Mouse (Mus musculus): ENCODE results near the gene Meis2. TPM values are rescaled to one million over a fixed set of nuclear protein-coding genes. Genes with fewer than 3 reads are reported as not detected.

The Meis2 gene
- polyA plus RNA-seq, 1 experiment from 2014 or later = 52.8 TPM

DNA sequence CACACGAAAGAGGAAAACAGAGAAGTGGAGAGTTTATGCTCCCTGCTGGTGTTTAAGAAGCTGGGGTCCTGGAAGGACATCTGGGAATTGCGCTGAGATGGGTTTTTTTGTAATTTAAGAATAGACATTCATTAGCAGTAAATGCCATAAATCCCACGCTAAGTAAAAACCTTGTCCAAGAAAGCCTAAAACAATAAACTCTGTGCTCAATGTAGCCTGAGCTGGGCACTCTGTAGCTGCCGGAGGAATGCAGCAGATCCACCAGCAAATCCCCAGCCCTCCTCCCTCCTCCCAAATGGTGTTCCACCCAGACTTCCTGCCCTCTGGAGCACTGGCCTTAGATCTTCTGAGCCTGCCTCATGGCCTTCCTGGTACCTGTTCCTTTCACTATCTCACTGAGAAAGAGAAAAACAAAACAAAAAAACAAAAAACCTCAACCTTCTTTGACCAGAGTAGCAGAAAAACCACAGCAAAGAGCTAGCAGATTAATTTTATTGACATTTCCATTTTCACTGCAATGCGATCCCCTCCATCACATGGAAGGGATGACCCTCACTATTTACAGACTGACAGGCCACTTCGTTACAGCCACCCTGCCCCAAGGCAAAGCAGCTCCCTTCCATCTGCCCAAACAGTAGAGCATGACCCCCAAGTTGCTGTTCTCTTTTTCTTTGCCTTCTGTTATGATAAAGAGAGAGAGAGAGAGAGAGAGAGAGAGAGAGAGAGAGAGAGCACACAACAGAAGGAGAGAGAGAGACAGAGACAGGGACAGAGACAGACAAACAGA lies 64.1 kb downstream of the Meis2 start:
- Histone ChIP-seq H3K27me3 (ENCODE audit: insufficient read depth, low read length) (no peaks in the 10 kb centered on the region), H3K36me3 (ENCODE audit: insufficient read depth, low read length) (0 out of 2 replicates have a peak, but pooled peaks cover 14% of the 10 kb centered on the region), H3K4me3 (replicated peaks; ENCODE audit: low read depth, low read length) (no peak overlapping the region), H3K4me2 (ENCODE audit: low read length) (no peak overlapping the region), H3K27ac (no peak overlapping the region), H3K9me3 (replicated peaks; ENCODE audit: low read length) (no peaks in the 10 kb centered on the region), H3K9ac (ENCODE audit: low read depth, low read length) (no peak overlapping the region), H3K4me1 (replicated peaks; ENCODE audit: insufficient read depth, low read length) (0 out of 2 replicates have a peak, but pooled peaks cover 8% of the 10 kb centered on the region)
- peak; percentile 84 for DNase-seq (ENCODE audit: low spot score)
- 13% methylated on average over 6 of the region's 6 CpGs for WGBS
- no peak for TF ChIP-seq CTCF (IDR thresholded peaks at IDR 0.05; ENCODE audit: low read depth)
- no peak; the same call in 1 of the 2 replicates for ATAC-seq (replicated peaks; ENCODE audit: low FRiP score, low read depth)

DNA sequence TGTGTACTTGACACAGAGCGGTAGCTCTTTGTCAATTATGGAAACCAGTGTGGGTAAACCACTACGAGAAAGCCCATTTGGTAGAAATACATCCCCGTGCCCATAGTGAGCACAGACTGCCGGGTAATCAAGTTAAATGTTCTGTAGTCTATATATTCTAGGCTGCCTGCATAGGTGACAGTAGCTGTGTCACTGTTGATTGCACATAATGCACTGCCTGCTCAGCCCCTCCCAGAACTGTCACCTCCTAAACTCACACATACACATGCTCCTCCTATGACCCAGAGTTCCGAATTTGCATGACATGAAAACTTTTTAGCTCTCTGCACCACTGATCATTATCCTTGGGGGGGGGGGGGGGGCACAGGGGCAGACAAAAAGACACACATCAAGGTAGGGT lies 65.1 kb downstream of the Meis2 start:
- no peak overlapping the region for H3K9ac ChIP-seq (ENCODE audit: low read depth, low read length)
- DNase-seq (ENCODE audit: low spot score) = no peak
- no peak overlapping the region for H3K4me3 ChIP-seq (replicated peaks; ENCODE audit: low read depth, low read length)
- no peaks in the 10 kb centered on the region for H3K27me3 ChIP-seq (ENCODE audit: insufficient read depth, low read length)
- H3K27ac ChIP-seq = no peak overlapping the region
- H3K36me3 ChIP-seq (ENCODE audit: insufficient read depth, low read length) = 0 out of 2 replicates have a peak, but pooled peaks cover 14% of the 10 kb centered on the region
- H3K4me2 ChIP-seq (ENCODE audit: low read length) = no peak overlapping the region
- no peak for TF ChIP-seq CTCF (IDR thresholded peaks at IDR 0.05; ENCODE audit: low read depth)
- ATAC-seq (replicated peaks; ENCODE audit: low FRiP score, low read depth) = 0 out of 2 replicates have a peak, but pooled peaks have one; percentile 69
- 0 out of 2 replicates have a peak, but pooled peaks cover 8% of the 10 kb centered on the region for H3K4me1 ChIP-seq (replicated peaks; ENCODE audit: insufficient read depth, low read length)
- 55% methylated on average over 5 of the region's 5 CpGs for WGBS
- no peaks in the 10 kb centered on the region for H3K9me3 ChIP-seq (replicated peaks; ENCODE audit: low read length)

DNA sequence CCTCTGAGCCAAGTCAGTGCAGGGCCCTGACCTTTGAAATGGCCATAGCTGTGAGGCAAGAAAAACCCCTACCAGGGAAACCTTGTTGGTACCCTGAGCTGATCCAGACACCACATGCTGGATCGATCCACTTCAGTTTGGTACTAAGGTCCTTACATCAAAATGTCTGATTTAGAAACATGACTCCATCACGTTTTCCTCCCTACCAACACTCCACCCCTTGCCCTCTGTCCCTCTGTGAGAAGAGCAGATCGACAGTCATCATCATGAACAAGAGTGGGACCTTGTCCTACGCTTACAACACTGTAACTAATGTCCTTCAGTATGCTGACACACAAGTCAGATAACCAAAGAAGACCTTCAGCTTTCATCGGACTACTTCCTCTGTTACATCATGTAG lies 66.8 kb downstream of the Meis2 start:
- no peaks in the 10 kb centered on the region for H3K9me3 ChIP-seq (replicated peaks; ENCODE audit: low read length)
- H3K36me3 ChIP-seq (ENCODE audit: insufficient read depth, low read length) = 0 out of 2 replicates have a peak, but pooled peaks cover 14% of the 10 kb centered on the region
- TF ChIP-seq CTCF (IDR thresholded peaks at IDR 0.05; ENCODE audit: low read depth) = no peak

DNA sequence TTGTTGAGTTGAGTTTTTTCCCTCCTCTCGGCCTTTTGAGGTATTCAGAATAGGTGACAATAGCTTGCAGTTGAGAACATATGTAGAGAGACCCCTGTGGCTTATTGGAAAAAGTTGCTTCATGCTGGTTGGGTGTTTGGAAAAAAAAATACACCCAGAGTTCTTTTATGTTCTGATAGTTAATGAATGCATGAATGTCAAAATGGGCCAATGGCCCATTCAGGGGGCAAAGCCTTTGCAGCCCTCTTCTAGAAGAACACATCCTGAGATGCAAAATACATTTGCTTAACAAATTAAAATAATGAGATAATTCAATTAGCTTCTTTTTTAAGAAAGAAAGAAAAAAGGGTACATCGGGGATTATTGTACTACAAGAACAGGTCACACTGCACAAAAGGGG lies 69.2 kb downstream of the Meis2 start:
- H3K27me3 ChIP-seq (ENCODE audit: insufficient read depth, low read length) = no peaks in the 10 kb centered on the region
- 0 out of 2 replicates have a peak, but pooled peaks cover 13% of the 10 kb centered on the region for H3K4me1 ChIP-seq (replicated peaks; ENCODE audit: insufficient read depth, low read length)
- DNase-seq (ENCODE audit: low spot score) (no peak), ATAC-seq (replicated peaks; ENCODE audit: low FRiP score, low read depth) (no peak)
- H3K9ac ChIP-seq (ENCODE audit: low read depth, low read length) = no peak overlapping the region
- H3K9me3 ChIP-seq (replicated peaks; ENCODE audit: low read length) = no peaks in the 10 kb centered on the region
- H3K27ac ChIP-seq = no peak overlapping the region
- no peak overlapping the region for H3K4me3 ChIP-seq (replicated peaks; ENCODE audit: low read depth, low read length)
- H3K4me2 ChIP-seq (ENCODE audit: low read length) = no peak overlapping the region
- 90% methylated on average over 2 of the region's 2 CpGs for WGBS
- 0 out of 2 replicates have a peak, but pooled peaks cover 14% of the 10 kb centered on the region for H3K36me3 ChIP-seq (ENCODE audit: insufficient read depth, low read length)
- TF ChIP-seq CTCF (IDR thresholded peaks at IDR 0.05; ENCODE audit: low read depth) = no peak

More for the DNA sequence above, 66.8 kb downstream of the Meis2 start:
- H3K4me1 ChIP-seq (replicated peaks; ENCODE audit: insufficient read depth, low read length) = 0 out of 2 replicates have a peak, but pooled peaks cover 13% of the 10 kb centered on the region
- ATAC-seq (replicated peaks; ENCODE audit: low FRiP score, low read depth) (no peak), DNase-seq (ENCODE audit: low spot score) (no peak)
- no peak overlapping the region for H3K4me3 ChIP-seq (replicated peaks; ENCODE audit: low read depth, low read length)
- H3K9ac ChIP-seq (ENCODE audit: low read depth, low read length) = no peak overlapping the region
- 61% methylated on average over 5 of the region's 5 CpGs for WGBS
- no peak overlapping the region for H3K27ac ChIP-seq
- H3K27me3 ChIP-seq (ENCODE audit: insufficient read depth, low read length) = no peaks in the 10 kb centered on the region
- no peak overlapping the region for H3K4me2 ChIP-seq (ENCODE audit: low read length)

DNA sequence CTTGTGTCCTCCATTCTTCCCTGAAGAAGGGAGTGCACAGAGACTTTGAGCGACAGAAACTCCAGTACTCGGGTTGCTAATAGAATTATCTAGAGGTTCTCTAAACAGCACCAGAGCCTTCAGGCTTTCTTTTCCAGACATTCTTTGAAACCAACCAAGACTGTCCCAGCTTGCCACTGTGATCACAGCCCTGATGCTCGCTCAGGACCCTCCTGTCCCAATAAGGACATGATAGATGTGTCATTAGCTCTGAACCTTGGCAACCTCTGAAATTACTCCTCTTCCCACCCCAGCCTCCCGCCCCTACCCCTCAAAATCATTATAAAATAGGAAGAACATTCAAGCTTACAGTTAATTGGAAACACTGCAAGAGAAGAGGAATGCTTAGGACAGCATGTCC lies 71.8 kb downstream of the Meis2 start:
- no peak overlapping the region for H3K9ac ChIP-seq (ENCODE audit: low read depth, low read length)
- no peaks in the 10 kb centered on the region for H3K27me3 ChIP-seq (ENCODE audit: insufficient read depth, low read length)
- H3K4me3 ChIP-seq (replicated peaks; ENCODE audit: low read depth, low read length) = no peak overlapping the region
- no peak overlapping the region for H3K27ac ChIP-seq
- no peak overlapping the region for H3K4me2 ChIP-seq (ENCODE audit: low read length)
- DNase-seq (ENCODE audit: low spot score) (peak; percentile 68), ATAC-seq (replicated peaks; ENCODE audit: low FRiP score, low read depth) (no peak; the same call in 1 of the 2 replicates)
- H3K36me3 ChIP-seq (ENCODE audit: insufficient read depth, low read length) = peaks cover 5% of the 10 kb centered on the region; the same call in 1 of the 2 replicates
- 34% methylated on average over 4 of the region's 4 CpGs for WGBS
- TF ChIP-seq CTCF (IDR thresholded peaks at IDR 0.05; ENCODE audit: low read depth) = no peak
- 0 out of 2 replicates have a peak, but pooled peaks cover 10% of the 10 kb centered on the region for H3K4me1 ChIP-seq (replicated peaks; ENCODE audit: insufficient read depth, low read length)
- no peaks in the 10 kb centered on the region for H3K9me3 ChIP-seq (replicated peaks; ENCODE audit: low read length)

DNA sequence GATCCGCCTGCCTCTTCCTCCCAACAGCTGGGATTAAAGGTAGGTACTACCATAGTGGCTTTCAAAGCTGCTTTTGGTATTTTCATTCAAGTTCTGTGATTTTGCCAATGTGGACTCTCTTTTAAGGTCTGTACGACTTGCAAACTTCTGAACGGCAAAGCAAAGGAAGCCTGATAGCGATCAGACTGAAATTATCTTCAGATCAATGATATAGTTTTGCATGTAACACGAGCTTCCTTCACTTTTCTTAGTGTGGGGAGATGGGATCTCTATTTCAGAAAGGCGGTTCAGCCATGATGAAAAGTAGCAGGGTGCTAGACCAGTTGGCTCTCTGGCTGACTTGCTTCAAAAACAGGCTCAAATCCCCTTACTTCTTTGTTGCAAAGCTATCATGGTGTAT lies 76.4 kb downstream of the Meis2 start:
- H3K9ac ChIP-seq (ENCODE audit: low read depth, low read length) = no peak overlapping the region
- no peaks in the 10 kb centered on the region for H3K4me1 ChIP-seq (replicated peaks; ENCODE audit: insufficient read depth, low read length)
- H3K4me3 ChIP-seq (replicated peaks; ENCODE audit: low read depth, low read length) = no peak overlapping the region
- H3K36me3 ChIP-seq (ENCODE audit: insufficient read depth, low read length) = peaks cover 4% of the 10 kb centered on the region; the same call in 1 of the 2 replicates
- no peak for TF ChIP-seq CTCF (IDR thresholded peaks at IDR 0.05; ENCODE audit: low read depth)
- no peak for ATAC-seq (replicated peaks; ENCODE audit: low FRiP score, low read depth)
- no peaks in the 10 kb centered on the region for H3K27me3 ChIP-seq (ENCODE audit: insufficient read depth, low read length)
- no peak overlapping the region for H3K4me2 ChIP-seq (ENCODE audit: low read length)
- no peaks in the 10 kb centered on the region for H3K9me3 ChIP-seq (replicated peaks; ENCODE audit: low read length)
- 86% methylated on average over 6 of the region's 6 CpGs for WGBS
- DNase-seq (ENCODE audit: low spot score) = no peak
- no peak overlapping the region for H3K27ac ChIP-seq

Measured in kidney, postnatal 0 days (tissue).